15 mouse cellular contexts compared by ENCODE assay signal in genomic region chr16:34975544-34975943, GRCm38 (mm10). TPM values are rescaled to one million over a fixed set of nuclear protein-coding genes. Genes with fewer than 3 reads are reported as not detected.
A peak's percentile ranks its signal among the peaks of the same experiment; 100 is the strongest.
DNase-seq lines count a peak whose midpoint lies in the region; ATAC-seq and TF ChIP-seq lines count a peak whose summit lies in the region.
"Had no signal": no experiment of that assay in that cellular context is flagged by ENCODE, and none has a peak within 500 bp of the region (broad histone marks: within the 10 kb centered on the region; RNA-seq: fewer than 3 reads in every experiment).

No protein-coding gene starts in this region.

- peak; percentile 39 for DNase-seq in lung, postnatal 10 days
- DNase-seq in lung, adult 18-20 months, result no peak
- no peak for DNase-seq in Patski (ENCODE audit: low read depth, low spot score)
- DNase-seq in cerebellum, postnatal 10 days, result no peak
- DNase-seq: gastrocnemius, postnatal 36 days; kidney, adult 2 months; right cerebral cortex, adult 18-20 months; thymus, adult 18-20 months had no signal

- no peaks in the 10 kb centered on the region for H3K27me3 ChIP-seq in intestine, postnatal 0 days (replicated peaks; ENCODE audit: control insufficient read depth, insufficient read depth, low read length)
- H3K27me3 ChIP-seq in intestine, embryonic 15.5 days (replicated peaks), result no peaks in the 10 kb centered on the region
- H3K27me3 ChIP-seq in Patski, result no peaks in the 10 kb centered on the region
- H3K27me3 ChIP-seq: megakaryocyte, embryonic 14.5 days had no signal

- no peak for ATAC-seq in intestine, postnatal 0 days
- ATAC-seq in intestine, embryonic 15.5 days, result no peak
- no peak for ATAC-seq in Patski
- ATAC-seq in megakaryocyte progenitor cell, adult 5-6 weeks (replicated peaks; ENCODE audit: poor library complexity), result peak; percentile 50; the same call in 1 of the 2 replicates
- ATAC-seq: forebrain, embryonic 16.5 days had no signal

- H3K4me3 ChIP-seq in intestine, postnatal 0 days (ENCODE audit: low read depth, low read length), result no peak overlapping the region
- no peak overlapping the region for H3K4me3 ChIP-seq in intestine, embryonic 15.5 days (replicated peaks)
- H3K4me3 ChIP-seq: heart, embryonic 13.5 days; hindbrain, embryonic 13.5 days; megakaryocyte, embryonic 14.5 days had no signal

- no peak overlapping the region for H3K4me2 ChIP-seq in intestine, postnatal 0 days (replicated peaks; ENCODE audit: low read depth)
- H3K4me2 ChIP-seq in intestine, embryonic 15.5 days (replicated peaks), result no peak overlapping the region
- H3K4me2 ChIP-seq: heart, embryonic 13.5 days; hindbrain, embryonic 13.5 days had no signal

- no peaks in the 10 kb centered on the region; the same call in 1 of the 2 replicates for H3K4me1 ChIP-seq in intestine, postnatal 0 days (replicated peaks; ENCODE audit: control insufficient read depth, insufficient read depth, low read length)
- H3K4me1 ChIP-seq in intestine, embryonic 15.5 days (replicated peaks), result no peaks in the 10 kb centered on the region
- H3K4me1 ChIP-seq: hindbrain, embryonic 13.5 days had no signal

- in situ Hi-C loops in Patski (cut with MboI; ENCODE audit: low pct_unique_long_range_greater_than_20kb), result no loop called here

- no peak overlapping the region for H3K9ac ChIP-seq in intestine, postnatal 0 days (ENCODE audit: low read depth, low read length)
- no peak overlapping the region for H3K9ac ChIP-seq in intestine, embryonic 15.5 days
- H3K9ac ChIP-seq: heart, embryonic 13.5 days; hindbrain, embryonic 13.5 days had no signal

- H3K27ac ChIP-seq in intestine, postnatal 0 days (ENCODE audit: low read depth, low read length), result no peak overlapping the region
- H3K27ac ChIP-seq in intestine, embryonic 15.5 days, result no peak overlapping the region
- H3K27ac ChIP-seq: heart, embryonic 13.5 days; hindbrain, embryonic 13.5 days had no signal

- peaks cover 87% of the 10 kb centered on the region for H3K36me3 ChIP-seq in intestine, postnatal 0 days (ENCODE audit: control insufficient read depth, insufficient read depth)
- H3K36me3 ChIP-seq in intestine, embryonic 15.5 days, result peaks cover 11% of the 10 kb centered on the region; the same call in 1 of the 2 replicates
- H3K36me3 ChIP-seq: heart, embryonic 13.5 days; hindbrain, embryonic 13.5 days had no signal

- POLR2A ChIA-PET in Patski (lab: Charles Lee), result interaction anchor here (0.6 kb wide), 1 partner anchor 32 kb away, joined by 3 read pairs; no protein-coding TSS in a partner anchor

- TF ChIP-seq CTCF in intestine, postnatal 0 days (IDR thresholded peaks at IDR 0.05; ENCODE audit: low read depth), result peak; percentile 65
- TF ChIP-seq CTCF in Patski (IDR thresholded peaks at IDR 0.05), result peak; percentile 73

- CTCF ChIA-PET in Patski (lab: Charles Lee), result interaction anchor here (1.0 to 3.2 kb wide), 11 partner anchors 9 to 308 kb away, joined by 3 to 16 read pairs (median 4); no protein-coding TSS in a partner anchor

- no peaks in the 10 kb centered on the region for H3K9me3 ChIP-seq in intestine, postnatal 0 days (ENCODE audit: control insufficient read depth)
- no peaks in the 10 kb centered on the region for H3K9me3 ChIP-seq in intestine, embryonic 15.5 days
- H3K9me3 ChIP-seq: heart, embryonic 13.5 days; hindbrain, embryonic 13.5 days; megakaryocyte, embryonic 14.5 days had no signal

- 42% methylated on average over 2 of the region's 2 CpGs for WGBS in intestine, postnatal 0 days
- 46% methylated on average over 2 of the region's 2 CpGs for WGBS in intestine, embryonic 15.5 days

RNA-seq across cellular contexts. Expression of gene Hacd2, which starts 46.7 kb away (rescaled TPM):
- 78.7 and 80.2 TPM in 2 replicates for polyA plus RNA-seq in intestine, postnatal 0 days (2015; fragmentation: Nextera tagmentation; extraction: Ambion mirVana)
- polyA plus RNA-seq in intestine, embryonic 15.5 days (2015; fragmentation: Nextera tagmentation; extraction: Ambion mirVana), result 92.3 and 112 TPM in 2 replicates
- 76.2 TPM for polyA plus RNA-seq in Patski (2021)
- total RNA-seq in megakaryocyte progenitor cell, adult 5-6 weeks (2015), result 75.9 and 108 TPM in 2 replicates
- 11.0 and 12.2 TPM in 2 replicates for total RNA-seq in megakaryocyte progenitor cell, adult 5-6 weeks (2017)
